Mouse (Mus musculus) megakaryocyte, embryonic 14.5 days (primary cell): ENCODE measurements around the gene Foxd1.

Source experiments
- FLI1 ChIP-seq: IDR thresholded peaks from 2 replicates; pipeline ENCODE4 v1.6.1; 2012; ENCODE audit warnings: low read length, inconsistent platforms, mixed read lengths
- GATA1 ChIP-seq: IDR thresholded peaks from 3 replicates; pipeline ENCODE4 v1.6.1; 2012; ENCODE audit warnings: mixed read lengths, low read length, inconsistent platforms, borderline replicate concordance

- TF ChIP-seq GATA1, result no peak
- TF ChIP-seq FLI1, result no peak
Measured at GRCm38 (mm10) chr13:98374979-98375378, 20.9 kb downstream of the Foxd1 start.
